Mouse (Mus musculus) kidney, embryonic 16.5 days (tissue): ENCODE measurements around the gene Anxa1. TPM values are rescaled to one million over a fixed set of nuclear protein-coding genes. Genes with fewer than 3 reads are reported as not detected.

ENCODE experiments used
- ATAC-seq: fragments of 200-750 bp; cut with Nextera tagmentation; 2 replicates; pipeline ENCODE4 v1.8.0; 2017; ENCODE audit warnings: moderate TSS enrichment; ENCODE audit not compliant: low FRiP score, low TSS enrichment
- H3K27ac ChIP-seq: fragments of 300-500 bp; sonication (generic); 2 replicates; pipeline ENCODE4 v1.5.1; 2014; ENCODE audit warnings: low read length
- H3K27me3 ChIP-seq: fragments of 300-500 bp; sonication (generic); 2 replicates; pipeline ENCODE4 v1.6.1; 2014; ENCODE audit warnings: low read length, control low read depth, mixed read lengths; ENCODE audit not compliant: insufficient read depth
- H3K36me3 ChIP-seq: fragments of 300-500 bp; sonication (generic); 2 replicates; pipeline ENCODE4 v1.6.1; 2014; ENCODE audit warnings: low read length, control low read depth, mixed read lengths; ENCODE audit not compliant: insufficient read depth
- H3K4me1 ChIP-seq: fragments of 300-500 bp; sonication (generic); 2 replicates; pipeline ENCODE4 v1.6.1; 2014; ENCODE audit warnings: low read length, control low read depth, mixed read lengths; ENCODE audit not compliant: insufficient read depth
- H3K4me2 ChIP-seq: fragments of 300-500 bp; sonication (generic); replicated peaks from 2 replicates; pipeline ENCODE4 v1.6.1; 2014; ENCODE audit warnings: low read depth, low read length
- H3K4me3 ChIP-seq: fragments of 300-500 bp; sonication (generic); 2 replicates; pipeline ENCODE4 v1.5.1; 2014; ENCODE audit warnings: mild to moderate bottlenecking, low read length
- H3K9ac ChIP-seq: fragments of 300-500 bp; sonication (generic); replicated peaks from 2 replicates; pipeline ENCODE4 v1.6.1; 2014; ENCODE audit warnings: low read length
- H3K9me3 ChIP-seq: fragments of 300-500 bp; sonication (generic); 2 replicates; pipeline ENCODE4 v1.6.1; 2016; ENCODE audit warnings: low read length, control low read depth
- WGBS: fragments of 180-500 bp; shearing (Covaris S2); extraction: QIAGEN DNeasy Blood & Tissue Kit; methylation state at CpG from one replicate; pipeline ENCODE4 v1.1.7; 2014; 5-methylcytosine and 5-hydroxymethylcytosine counted together
- polyA plus RNA-seq: library from polyadenylated mRNA; unstranded; fragments of >200 nt; fragmentation: Nextera tagmentation; extraction: Ambion mirVana; gene quantifications from 2 replicates; pipeline ENCODE4 v1.2.1, GENCODE M21; 2015

The Anxa1 gene
- polyA plus RNA-seq, 1 experiment from 2014 or later: 46.2 TPM

- Histone ChIP-seq H3K4me2 (no peak overlapping the region), H3K4me1 (peaks cover 5% of the 10 kb centered on the region), H3K9ac (no peak overlapping the region), H3K36me3 (no peaks in the 10 kb centered on the region), H3K27ac (no peak overlapping the region), H3K27me3 (no peaks in the 10 kb centered on the region), H3K9me3 (no peaks in the 10 kb centered on the region), H3K4me3 (no peak overlapping the region)
- no peak for ATAC-seq
- WGBS: 77% methylated on average over 3 of the region's 3 CpGs
These were observed 13.0 kb upstream of the Anxa1 start for GRCm38 (mm10) chr19:20403740-20404139.

GRCm38 (mm10) chr19:20403219-20403618 is 12.5 kb upstream of the Anxa1 start:
- WGBS: 100% methylated on average over 1 of the region's 1 CpGs
- Histone ChIP-seq H3K9me3 (no peaks in the 10 kb centered on the region), H3K4me3 (no peak overlapping the region), H3K4me1 (peaks cover 5% of the 10 kb centered on the region), H3K4me2 (no peak overlapping the region), H3K27me3 (no peaks in the 10 kb centered on the region), H3K27ac (no peak overlapping the region), H3K9ac (no peak overlapping the region), H3K36me3 (no peaks in the 10 kb centered on the region)
- ATAC-seq: no peak

GRCm38 (mm10) chr19:20402516-20403200 is 11.9 kb upstream of the Anxa1 start:
- Histone ChIP-seq H3K4me3 (no peak overlapping the region), H3K9me3 (no peaks in the 10 kb centered on the region), H3K4me2 (no peak overlapping the region), H3K27me3 (no peaks in the 10 kb centered on the region), H3K4me1 (peaks cover 5% of the 10 kb centered on the region), H3K27ac (no peak overlapping the region), H3K9ac (no peak overlapping the region), H3K36me3 (no peaks in the 10 kb centered on the region)
- no peak for ATAC-seq
- WGBS: 56% methylated on average over 5 of the region's 5 CpGs

GRCm38 (mm10) chr19:20401961-20402360 is 11.2 kb upstream of the Anxa1 start:
- no peak for ATAC-seq
- no peak overlapping the region for H3K4me2 ChIP-seq
- peaks cover 5% of the 10 kb centered on the region for H3K4me1 ChIP-seq
- WGBS: 73% methylated on average over 3 of the region's 3 CpGs
- H3K9ac ChIP-seq: no peak overlapping the region
- H3K4me3 ChIP-seq: no peak overlapping the region
- no peak overlapping the region for H3K27ac ChIP-seq
- no peaks in the 10 kb centered on the region for H3K36me3 ChIP-seq
- H3K27me3 ChIP-seq: no peaks in the 10 kb centered on the region
- H3K9me3 ChIP-seq: no peaks in the 10 kb centered on the region

GRCm38 (mm10) chr19:20399187-20399586 is 8.4 kb upstream of the Anxa1 start:
- Histone ChIP-seq H3K27ac (no peak overlapping the region), H3K9me3 (no peaks in the 10 kb centered on the region), H3K27me3 (no peaks in the 10 kb centered on the region), H3K9ac (no peak overlapping the region), H3K36me3 (no peaks in the 10 kb centered on the region), H3K4me2 (no peak overlapping the region), H3K4me1 (no peaks in the 10 kb centered on the region), H3K4me3 (no peak overlapping the region)
- 71% methylated on average over 4 of the region's 4 CpGs for WGBS
- no peak for ATAC-seq

GRCm38 (mm10) chr19:20397092-20397491 is 6.3 kb upstream of the Anxa1 start:
- Histone ChIP-seq H3K9me3 (no peaks in the 10 kb centered on the region), H3K9ac (no peak overlapping the region), H3K4me3 (no peak overlapping the region), H3K4me2 (no peak overlapping the region), H3K27ac (no peak overlapping the region), H3K4me1 (0 out of 2 replicates have a peak, but pooled peaks cover 3% of the 10 kb centered on the region), H3K27me3 (no peaks in the 10 kb centered on the region), H3K36me3 (no peaks in the 10 kb centered on the region)
- WGBS: 96% methylated on average over 1 of the region's 1 CpGs
- ATAC-seq: no peak

GRCm38 (mm10) chr19:20393556-20394274 is 3.0 kb upstream of the Anxa1 start:
- ATAC-seq: no peak
- Histone ChIP-seq H3K4me2 (no peak overlapping the region), H3K27me3 (no peaks in the 10 kb centered on the region), H3K9me3 (no peaks in the 10 kb centered on the region), H3K9ac (no peak overlapping the region), H3K36me3 (no peaks in the 10 kb centered on the region), H3K4me3 (no peak overlapping the region), H3K4me1 (0 out of 2 replicates have a peak, but pooled peaks cover 3% of the 10 kb centered on the region), H3K27ac (no peak overlapping the region)
- 67% methylated on average over 6 of the region's 6 CpGs for WGBS

GRCm38 (mm10) chr19:20389723-20390122 is 1.0 kb downstream of the Anxa1 start:
- H3K4me3 ChIP-seq: peak overlapping the region; percentile 22
- peak overlapping the region; percentile 42 for H3K4me2 ChIP-seq
- H3K4me1 ChIP-seq: 0 out of 2 replicates have a peak, but pooled peaks cover 3% of the 10 kb centered on the region
- H3K27me3 ChIP-seq: no peaks in the 10 kb centered on the region
- no peaks in the 10 kb centered on the region for H3K36me3 ChIP-seq
- ATAC-seq: no peak; the same call in 1 of the 2 replicates
- H3K9me3 ChIP-seq: no peaks in the 10 kb centered on the region
- H3K9ac ChIP-seq: no peak overlapping the region
- WGBS: 55% methylated on average over 7 of the region's 7 CpGs
- H3K27ac ChIP-seq: no peak overlapping the region

GRCm38 (mm10) chr19:20389245-20389644 is 1.5 kb downstream of the Anxa1 start:
- Histone ChIP-seq H3K9ac (no peak overlapping the region), H3K9me3 (no peaks in the 10 kb centered on the region), H3K4me2 (peak overlapping the region; percentile 42), H3K27ac (no peak overlapping the region), H3K36me3 (no peaks in the 10 kb centered on the region), H3K4me1 (0 out of 2 replicates have a peak, but pooled peaks cover 3% of the 10 kb centered on the region), H3K4me3 (no peak overlapping the region), H3K27me3 (no peaks in the 10 kb centered on the region)
- 64% methylated on average over 6 of the region's 6 CpGs for WGBS
- no peak for ATAC-seq

- no peaks in the 10 kb centered on the region for H3K4me1 ChIP-seq
- H3K9me3 ChIP-seq: no peaks in the 10 kb centered on the region
- H3K27ac ChIP-seq: no peak overlapping the region
- H3K36me3 ChIP-seq: no peaks in the 10 kb centered on the region
- no peak for ATAC-seq
- no peak overlapping the region for H3K4me2 ChIP-seq
- WGBS: 87% methylated on average over 6 of the region's 6 CpGs
- H3K27me3 ChIP-seq: no peaks in the 10 kb centered on the region
- H3K4me3 ChIP-seq: no peak overlapping the region
- no peak overlapping the region for H3K9ac ChIP-seq
These were observed 2.5 kb downstream of the Anxa1 start for GRCm38 (mm10) chr19:20388276-20388675.
